Mouse (Mus musculus) intestine, embryonic 16.5 days (tissue): ENCODE data around the gene Add1. TPM values are rescaled to one million over a fixed set of nuclear protein-coding genes. Genes with fewer than 3 reads are reported as not detected.

Source experiments
- ATAC-seq: fragments of 200-750 bp; cut with Nextera tagmentation; 2 replicates; pipeline ENCODE4 v1.8.0; 2017; ENCODE audit warnings: moderate TSS enrichment, moderate library complexity
- H3K27ac ChIP-seq: fragments of 300-500 bp; sonication (generic); 2 replicates; pipeline ENCODE4 v1.5.1; 2014; ENCODE audit warnings: mild to moderate bottlenecking, low read length
- H3K27me3 ChIP-seq: fragments of 300-500 bp; sonication (generic); replicated peaks from 2 replicates; pipeline ENCODE4 v1.6.1; 2014; ENCODE audit warnings: low read length, control low read depth, mixed read lengths; ENCODE audit not compliant: control insufficient read depth, insufficient read depth
- H3K36me3 ChIP-seq: fragments of 300-500 bp; sonication (generic); 2 replicates; pipeline ENCODE4 v1.6.1; 2014; ENCODE audit warnings: low read length, control low read depth; ENCODE audit not compliant: control insufficient read depth, insufficient read depth
- H3K4me1 ChIP-seq: fragments of 300-500 bp; sonication (generic); 2 replicates; pipeline ENCODE4 v1.6.1; 2014; ENCODE audit warnings: low read length, control low read depth, mixed read lengths; ENCODE audit not compliant: control insufficient read depth, insufficient read depth
- H3K4me2 ChIP-seq: fragments of 300-500 bp; sonication (generic); 2 replicates; pipeline ENCODE4 v1.6.1; 2014; ENCODE audit warnings: low read depth, low read length, control low read depth
- H3K4me3 ChIP-seq: fragments of 300-500 bp; sonication (generic); 2 replicates; pipeline ENCODE4 v1.5.1; 2014; ENCODE audit warnings: mild to moderate bottlenecking, low read length
- H3K9ac ChIP-seq: fragments of 300-500 bp; sonication (generic); 2 replicates; pipeline ENCODE4 v1.6.1; 2014; ENCODE audit warnings: low read depth, low read length
- H3K9me3 ChIP-seq: fragments of 300-500 bp; sonication (generic); 2 replicates; pipeline ENCODE4 v1.6.1; 2016; ENCODE audit warnings: low read length, control low read depth; ENCODE audit not compliant: control insufficient read depth
- WGBS: fragments of 180-500 bp; shearing (Covaris S2); extraction: QIAGEN DNeasy Blood & Tissue Kit; methylation state at CpG from one replicate; pipeline ENCODE4 v1.1.7; 2014; 5-methylcytosine and 5-hydroxymethylcytosine counted together
- polyA plus RNA-seq: library from polyadenylated mRNA; unstranded; fragments of >200 nt; fragmentation: Nextera tagmentation; extraction: Ambion mirVana; gene quantifications from 2 replicates; pipeline ENCODE4 v1.2.1, GENCODE M21; 2015

Add1 gene
- 138 and 143 TPM in 2 replicates for polyA plus RNA-seq

- under 1% methylated on average over 78 of the region's 84 CpGs for WGBS
- no peaks in the 10 kb centered on the region for H3K9me3 ChIP-seq
These were observed at the start of gene Add1 for GRCm38 (mm10) chr5:34573268-34574221. Gene Add1, plus strand, starts transcription at chr5:34573664.

GRCm38 (mm10) chr5:34523958-34524485, 49.4 kb upstream of the Add1 start:
- no peak for ATAC-seq
- H3K4me3 ChIP-seq, result no peak overlapping the region
- no peak overlapping the region for H3K9ac ChIP-seq
- no peaks in the 10 kb centered on the region for H3K36me3 ChIP-seq
- H3K9me3 ChIP-seq, result no peaks in the 10 kb centered on the region
- 60% methylated on average over 4 of the region's 4 CpGs for WGBS
- no peak overlapping the region for H3K27ac ChIP-seq
- no peaks in the 10 kb centered on the region for H3K4me1 ChIP-seq
- H3K27me3 ChIP-seq, result no peaks in the 10 kb centered on the region
- H3K4me2 ChIP-seq, result no peak overlapping the region

More at GRCm38 (mm10) chr5:34573268-34574221, at the start of gene Add1:
- Histone ChIP-seq H3K36me3 (no peaks in the 10 kb centered on the region), H3K4me3 (peak within 1 kb of the TSS; percentile 93), H3K27ac (peak within 1 kb of the TSS; percentile 95), H3K27me3 (no peaks in the 10 kb centered on the region), H3K4me2 (peak within 1 kb of the TSS; percentile 66), H3K4me1 (peaks cover 13% of the 10 kb centered on the region), H3K9ac (peak within 1 kb of the TSS; percentile 97)
- peak; percentile 99 for ATAC-seq

- no peaks in the 10 kb centered on the region for H3K4me1 ChIP-seq
- no peak overlapping the region for H3K9ac ChIP-seq
- no peak overlapping the region for H3K27ac ChIP-seq
- no peak overlapping the region for H3K4me3 ChIP-seq
- H3K36me3 ChIP-seq, result no peaks in the 10 kb centered on the region
- H3K4me2 ChIP-seq, result no peak overlapping the region
- ATAC-seq, result no peak
- H3K9me3 ChIP-seq, result no peaks in the 10 kb centered on the region
- no peaks in the 10 kb centered on the region for H3K27me3 ChIP-seq
These were observed 49.0 kb upstream of the Add1 start for GRCm38 (mm10) chr5:34524511-34524910.

- Histone ChIP-seq H3K9ac (peak within 1 kb of the TSS; percentile 69), H3K36me3 (no peaks in the 10 kb centered on the region), H3K4me3 (peak within 1 kb of the TSS; percentile 63), H3K27ac (no peak within 1 kb of the TSS), H3K9me3 (no peaks in the 10 kb centered on the region), H3K4me2 (peak within 1 kb of the TSS; percentile 80), H3K4me1 (peaks cover 9% of the 10 kb centered on the region; the same call in 1 of the 2 replicates), H3K27me3 (no peaks in the 10 kb centered on the region)
- 3% methylated on average over 36 of the region's 38 CpGs for WGBS
- peak; percentile 96 for ATAC-seq
These were observed 47.6 kb upstream of the Add1 start, which contains the start of gene Sh3bp2 for GRCm38 (mm10) chr5:34525663-34526476. Gene Sh3bp2, plus strand, starts transcription at chr5:34525838.

- Histone ChIP-seq H3K27me3 (no peaks in the 10 kb centered on the region), H3K36me3 (no peaks in the 10 kb centered on the region), H3K4me2 (no peak overlapping the region; the same call in 1 of the 2 replicates), H3K4me1 (peaks cover 11% of the 10 kb centered on the region; the same call in 1 of the 2 replicates), H3K9ac (no peak overlapping the region), H3K4me3 (no peak overlapping the region; the same call in 1 of the 2 replicates), H3K9me3 (no peaks in the 10 kb centered on the region), H3K27ac (no peak overlapping the region)
- ATAC-seq, result no peak
- WGBS, result 49% methylated on average over 5 of the region's 5 CpGs
These were observed 47.0 kb upstream of the Add1 start for GRCm38 (mm10) chr5:34526477-34526775.

- no peak for ATAC-seq
- WGBS, result 86% methylated on average over 2 of the region's 2 CpGs
- H3K9ac ChIP-seq, result no peak overlapping the region
- H3K4me1 ChIP-seq, result peaks cover 11% of the 10 kb centered on the region; the same call in 1 of the 2 replicates
- no peaks in the 10 kb centered on the region for H3K27me3 ChIP-seq
- H3K4me3 ChIP-seq, result no peak overlapping the region
- H3K4me2 ChIP-seq, result no peak overlapping the region
- H3K27ac ChIP-seq, result no peak overlapping the region
- H3K36me3 ChIP-seq, result no peaks in the 10 kb centered on the region
- no peaks in the 10 kb centered on the region for H3K9me3 ChIP-seq
These were observed 46.1 kb upstream of the Add1 start for GRCm38 (mm10) chr5:34527352-34527751.

GRCm38 (mm10) chr5:34528724-34529123, 44.7 kb upstream of the Add1 start:
- no peak overlapping the region for H3K4me2 ChIP-seq
- H3K27ac ChIP-seq, result no peak overlapping the region
- WGBS, result 84% methylated on average over 5 of the region's 5 CpGs
- H3K9ac ChIP-seq, result no peak overlapping the region
- H3K36me3 ChIP-seq, result no peaks in the 10 kb centered on the region
- no peaks in the 10 kb centered on the region for H3K27me3 ChIP-seq
- no peak overlapping the region for H3K4me3 ChIP-seq
- ATAC-seq, result no peak
- no peaks in the 10 kb centered on the region for H3K9me3 ChIP-seq
- peaks cover 11% of the 10 kb centered on the region; the same call in 1 of the 2 replicates for H3K4me1 ChIP-seq

- no peak overlapping the region for H3K4me2 ChIP-seq
- peaks cover 11% of the 10 kb centered on the region; the same call in 1 of the 2 replicates for H3K4me1 ChIP-seq
- H3K27me3 ChIP-seq, result no peaks in the 10 kb centered on the region
- no peak overlapping the region for H3K9ac ChIP-seq
- no peaks in the 10 kb centered on the region for H3K9me3 ChIP-seq
- WGBS, result 70% methylated on average over 5 of the region's 5 CpGs
- H3K36me3 ChIP-seq, result no peaks in the 10 kb centered on the region
- no peak overlapping the region for H3K4me3 ChIP-seq
- ATAC-seq, result peak; percentile 5; the same call in 1 of the 2 replicates
- peak overlapping the region; percentile 37 for H3K27ac ChIP-seq
These were observed 43.3 kb upstream of the Add1 start for GRCm38 (mm10) chr5:34530116-34530515.

- H3K36me3 ChIP-seq, result no peaks in the 10 kb centered on the region
- no peak overlapping the region for H3K4me2 ChIP-seq
- H3K27me3 ChIP-seq, result no peaks in the 10 kb centered on the region
- WGBS, result 41% methylated on average over 4 of the region's 4 CpGs
- peaks cover 11% of the 10 kb centered on the region; the same call in 1 of the 2 replicates for H3K4me1 ChIP-seq
- no peak overlapping the region for H3K4me3 ChIP-seq
- peak overlapping the region; percentile 37 for H3K27ac ChIP-seq
- no peaks in the 10 kb centered on the region for H3K9me3 ChIP-seq
- peak; percentile 84 for ATAC-seq
- no peak overlapping the region for H3K9ac ChIP-seq
These were observed 42.8 kb upstream of the Add1 start for GRCm38 (mm10) chr5:34530687-34531086.
